Mouse (Mus musculus) MEL (cell line): ENCODE measurements around the gene Gm11541. TPM values are rescaled to one million over a fixed set of nuclear protein-coding genes. Genes with fewer than 3 reads are reported as not detected.

Experiments
- DNase-seq: peaks from one replicate; pipeline ENCODE4 v3.0.0; 2011; ENCODE audit warnings: low read depth, low spot score
- H3K27ac ChIP-seq: 2 replicates; pipeline ENCODE4 v1.5.1; 2012; ENCODE audit warnings: low read depth, mild to moderate bottlenecking, control low read depth, low read length, moderate library complexity; ENCODE audit not compliant: control insufficient read depth
- H3K27me3 ChIP-seq, 2 experiments: fragments of 150-350 bp in 1 of 2; sonication (generic) in 1 of 2; 2 replicates each; pipeline ENCODE4 v1.6.1; 2012; ENCODE audit warnings: low read length in 2 of 2, mild to moderate bottlenecking in 2 of 2, improper control_type of control experiment in 1 of 2, moderate library complexity in 1 of 2; ENCODE audit not compliant: insufficient read depth in 2 of 2, control insufficient read depth in 1 of 2
- H3K36me3 ChIP-seq, 2 experiments: 2 replicates each; pipeline ENCODE4 v1.6.1; 2012 to 2014; ENCODE audit warnings: low read length in 2 of 2, improper control_type of control experiment in 1 of 2, inconsistent platforms in 1 of 2, mild to moderate bottlenecking in 1 of 2; ENCODE audit not compliant: insufficient read depth in 2 of 2, control insufficient read depth in 1 of 2
- H3K4me1 ChIP-seq, 2 experiments: fragments of 150-350 bp in 1 of 2; sonication (generic) in 1 of 2; 2 replicates each; pipeline ENCODE4 v1.6.1; 2012; ENCODE audit warnings: low read length in 2 of 2, improper control_type of control experiment in 1 of 2, mild to moderate bottlenecking in 1 of 2; ENCODE audit not compliant: insufficient read depth in 2 of 2, control insufficient read depth in 1 of 2
- H3K4me3 ChIP-seq, 2 experiments: fragments of 150-350 bp in 1 of 2; sonication (generic) in 1 of 2; 2 replicates each; pipeline ENCODE4 v1.5.1; 2012; ENCODE audit warnings: low read depth in 2 of 2, low read length in 2 of 2, mild to moderate bottlenecking in 2 of 2, moderate library complexity in 2 of 2, control low read depth in 1 of 2, improper control_type of control experiment in 1 of 2; ENCODE audit not compliant: control insufficient read depth in 1 of 2, insufficient read depth in 1 of 2
- H3K79me2 ChIP-seq: 2 replicates; pipeline ENCODE4 v1.6.1; 2012; ENCODE audit warnings: mild to moderate bottlenecking, low read length, moderate library complexity; ENCODE audit not compliant: control insufficient read depth, poor library complexity, insufficient read depth
- H3K9ac ChIP-seq: 2 replicates; pipeline ENCODE4 v1.6.1; 2012; ENCODE audit warnings: low read depth, mild to moderate bottlenecking, control low read depth, low read length, moderate library complexity; ENCODE audit not compliant: control insufficient read depth, poor library complexity, severe bottlenecking
- H3K9me3 ChIP-seq: fragments of 150-350 bp; sonication (generic); replicated peaks from 2 replicates; pipeline ENCODE4 v1.6.1; 2012; ENCODE audit warnings: mild to moderate bottlenecking, low read length, improper control_type of control experiment, moderate library complexity; ENCODE audit not compliant: insufficient read depth
- BHLHE40 ChIP-seq: IDR thresholded peaks from 2 replicates; pipeline ENCODE4 v1.6.1; 2012; ENCODE audit warnings: low read depth, mild to moderate bottlenecking, inconsistent platforms, low read length, improper control_type of control experiment, borderline replicate concordance
- CHD1 ChIP-seq: IDR thresholded peaks from 2 replicates; pipeline ENCODE4 v1.6.1; 2012; ENCODE audit warnings: low read depth, mild to moderate bottlenecking, inconsistent platforms, low read length, improper control_type of control experiment
- CTCF ChIP-seq, 3 experiments: IDR thresholded peaks in 2 of 3; conservative IDR thresholded peaks in 1 of 3; 2 replicates each; pipeline ENCODE4 v1.5.1; 2011 to 2012; ENCODE audit warnings: low read length in 3 of 3, low read depth in 2 of 3, mild to moderate bottlenecking in 2 of 3, improper control_type of control experiment in 1 of 3, inconsistent platforms in 1 of 3, mixed read lengths in 1 of 3, moderate library complexity in 1 of 3; ENCODE audit not compliant: control insufficient read depth in 1 of 3, insufficient read depth in 1 of 3, poor library complexity in 1 of 3, severe bottlenecking in 1 of 3
- E2F4 ChIP-seq: IDR thresholded peaks from 2 replicates; pipeline ENCODE4 v1.6.1; 2011; ENCODE audit warnings: low read depth, low read length, improper control_type of control experiment, borderline replicate concordance
- EP300 ChIP-seq, 2 experiments: IDR thresholded peaks; 2 replicates each; pipeline ENCODE4 v1.6.1; 2011; ENCODE audit warnings: improper control_type of control experiment in 2 of 2, low read length in 2 of 2, low read depth in 1 of 2, mild to moderate bottlenecking in 1 of 2
- MXI1 ChIP-seq: IDR thresholded peaks from 2 replicates; pipeline ENCODE4 v1.6.1; 2011; ENCODE audit warnings: mild to moderate bottlenecking, low read depth, low read length, improper control_type of control experiment
- MYB ChIP-seq: IDR thresholded peaks from 2 replicates; pipeline ENCODE4 v1.6.1; 2011; ENCODE audit warnings: mild to moderate bottlenecking, low read depth, low read length, improper control_type of control experiment
- SMC3 ChIP-seq: IDR thresholded peaks from 2 replicates; pipeline ENCODE4 v1.6.1; 2011; ENCODE audit warnings: low read depth, low read length, improper control_type of control experiment
- TAL1 ChIP-seq: IDR thresholded peaks from 2 replicates; pipeline ENCODE4 v1.6.1; 2012; ENCODE audit warnings: mild to moderate bottlenecking, inconsistent platforms, low read length, moderate library complexity, mixed read lengths
- USF1 ChIP-seq: IDR thresholded peaks from 2 replicates; pipeline ENCODE4 v1.6.1; 2014; ENCODE audit warnings: low read depth, mild to moderate bottlenecking, inconsistent platforms, low read length, improper control_type of control experiment, moderate library complexity
- ZC3H11A ChIP-seq: IDR thresholded peaks from 2 replicates; pipeline ENCODE4 v1.6.1; 2012; ENCODE audit warnings: low read depth, mild to moderate bottlenecking, inconsistent platforms, low read length, improper control_type of control experiment
- polyA plus RNA-seq, 2 experiments: library from polyadenylated mRNA; stranded (reverse) in 1 of 2; unstranded in 1 of 2; fragments of >175 nt in 1 of 2; fragments of >200 nt in 1 of 2; gene quantifications; 2 replicates each; pipeline versions ENCODE4 v1.2.1 to v1.2.4; 2012; ENCODE audit warnings: low replicate concordance in 2 of 2, low read depth in 1 of 2; ENCODE audit not compliant: insufficient read length in 2 of 2, insufficient read depth in 1 of 2, missing spikeins in 1 of 2
- total RNA-seq: library from RNA; depleted of rRNA; stranded (reverse); fragments of 300-350 nt; gene quantifications from 2 replicates; pipeline ENCODE4 v1.2.3, GENCODE M21; 2012

Gene Gm11541
- total and polyA plus RNA-seq, 3 experiments = not detected

GRCm38 (mm10) chr11:94729565-94729964, 25.3 kb upstream of the Gm11541 start:
- H3K36me3 ChIP-seq = no peaks in the 10 kb centered on the region
- peak; percentile 45 for DNase-seq
- H3K27me3 ChIP-seq = peaks cover 5 to 6% of the 10 kb centered on the region in 2 experiments; a peak in 3 of 4 replicates

GRCm38 (mm10) chr11:94728545-94728944, 24.2 kb upstream of the Gm11541 start:
- no peak overlapping the region for H3K4me3 ChIP-seq
- H3K79me2 ChIP-seq = no peaks in the 10 kb centered on the region
- H3K36me3 ChIP-seq = no peaks in the 10 kb centered on the region
- TF ChIP-seq ZC3H11A (no peak), MXI1 (no peak), USF1 (peak; percentile 64), CHD1 (no peak), BHLHE40 (no peak), CTCF (IDR thresholded peaks at IDR 0.05 in 2 of 3, conservative IDR thresholded peaks at IDR 0.05 in 1 of 3; ENCODE audit: control insufficient read depth in 1 of 3, insufficient read depth in 1 of 3, low read depth in 2 of 3, low read length in 3 of 3, poor library complexity in 1 of 3, severe bottlenecking in 1 of 3) (no peak), SMC3 (no peak), EP300 (IDR thresholded peaks at IDR 0.05; ENCODE audit: low read depth in 1 of 2, low read length in 2 of 2) (no peak), E2F4 (no peak)
- H3K27me3 ChIP-seq = peaks cover 4 to 7% of the 10 kb centered on the region in 2 experiments
- DNase-seq = no peak
- H3K27ac ChIP-seq = no peak overlapping the region
- H3K9ac ChIP-seq = no peak overlapping the region
- no peaks in the 10 kb centered on the region for H3K9me3 ChIP-seq
- H3K4me1 ChIP-seq = no peaks in the 10 kb centered on the region

More at GRCm38 (mm10) chr11:94729565-94729964, 25.3 kb upstream of the Gm11541 start:
- H3K27ac ChIP-seq = no peak overlapping the region
- no peaks in the 10 kb centered on the region for H3K9me3 ChIP-seq
- no peak overlapping the region for H3K9ac ChIP-seq
- no peaks in the 10 kb centered on the region for H3K79me2 ChIP-seq
- no peak for TF ChIP-seq MYB
- TF ChIP-seq CTCF (IDR thresholded peaks at IDR 0.05 in 2 of 3, conservative IDR thresholded peaks at IDR 0.05 in 1 of 3; ENCODE audit: control insufficient read depth in 1 of 3, insufficient read depth in 1 of 3, low read depth in 2 of 3, low read length in 3 of 3, poor library complexity in 1 of 3, severe bottlenecking in 1 of 3) = peak; percentile 12 to 57 (median 35); a peak in 5 of 6 replicates
- H3K4me1 ChIP-seq = no peaks in the 10 kb centered on the region
- no peak overlapping the region for H3K4me3 ChIP-seq

- no peak overlapping the region for H3K27ac ChIP-seq
- no peak for TF ChIP-seq TAL1
- no peak overlapping the region for H3K4me3 ChIP-seq
- H3K27me3 ChIP-seq = peaks cover 11% of the 10 kb centered on the region in 2 experiments
- DNase-seq = no peak
- no peaks in the 10 kb centered on the region for H3K4me1 ChIP-seq
- H3K9me3 ChIP-seq = no peaks in the 10 kb centered on the region
- no peaks in the 10 kb centered on the region for H3K36me3 ChIP-seq
- no peaks in the 10 kb centered on the region for H3K79me2 ChIP-seq
- H3K9ac ChIP-seq = no peak overlapping the region
Measured at GRCm38 (mm10) chr11:94727306-94727705, 23.0 kb upstream of the Gm11541 start.
